Mouse (Mus musculus) intestine, embryonic 14.5 days (tissue): ENCODE measurements around the gene Alpi. TPM values are rescaled to one million over a fixed set of nuclear protein-coding genes. Genes with fewer than 3 reads are reported as not detected.

Source experiments
- ATAC-seq: fragments of 200-750 bp; cut with Nextera tagmentation; replicated peaks from 2 replicates; pipeline ENCODE4 v1.8.0; 2017; ENCODE audit warnings: low read depth, moderate number of reproducible peaks, moderate TSS enrichment, moderate library complexity; ENCODE audit not compliant: low FRiP score, low TSS enrichment
- DNase-seq: peaks from one replicate; pipeline ENCODE4 v3.0.0-alpha.2; 2018; ENCODE audit warnings: low spot score
- H3K27ac ChIP-seq: fragments of 300-500 bp; sonication (generic); 2 replicates; pipeline ENCODE4 v1.5.1; 2014; ENCODE audit warnings: low read depth, mild to moderate bottlenecking, control low read depth
- H3K27me3 ChIP-seq: fragments of 300-500 bp; sonication (generic); replicated peaks from 2 replicates; pipeline ENCODE4 v1.6.1; 2014; ENCODE audit warnings: low read length, control low read depth; ENCODE audit not compliant: control insufficient read depth, insufficient read depth
- H3K36me3 ChIP-seq: fragments of 300-500 bp; sonication (generic); 2 replicates; pipeline ENCODE4 v1.6.1; 2014; ENCODE audit warnings: low read length, control low read depth; ENCODE audit not compliant: control insufficient read depth, insufficient read depth
- H3K4me1 ChIP-seq: fragments of 300-500 bp; sonication (generic); replicated peaks from 2 replicates; pipeline ENCODE4 v1.6.1; 2014; ENCODE audit warnings: low read length, control low read depth, mixed read lengths; ENCODE audit not compliant: control insufficient read depth, insufficient read depth
- H3K4me2 ChIP-seq: fragments of 300-500 bp; sonication (generic); 2 replicates; pipeline ENCODE4 v1.6.1; 2014; ENCODE audit warnings: low read length
- H3K4me3 ChIP-seq: fragments of 300-500 bp; sonication (generic); 2 replicates; pipeline ENCODE4 v1.5.1; 2014; ENCODE audit warnings: low read depth, low read length, control low read depth, mixed read lengths
- H3K9ac ChIP-seq: fragments of 300-500 bp; sonication (generic); 2 replicates; pipeline ENCODE4 v1.6.1; 2014; ENCODE audit warnings: mild to moderate bottlenecking, low read length
- H3K9me3 ChIP-seq: fragments of 300-500 bp; sonication (generic); 2 replicates; pipeline ENCODE4 v1.6.1; 2016; ENCODE audit warnings: low read length, control low read depth; ENCODE audit not compliant: control insufficient read depth
- WGBS: fragments of 180-500 bp; shearing (Covaris S2); extraction: QIAGEN DNeasy Blood & Tissue Kit; methylation state at CpG from one replicate; pipeline ENCODE4 v1.1.7; 2014; 5-methylcytosine and 5-hydroxymethylcytosine counted together
- polyA plus RNA-seq: library from polyadenylated mRNA; unstranded; fragments of >200 nt; fragmentation: Nextera tagmentation; extraction: Ambion mirVana; gene quantifications from 2 replicates; pipeline ENCODE4 v1.2.1, GENCODE M21; 2014

The Alpi gene
- polyA plus RNA-seq, 1 experiment from 2014 or later = 16.5 TPM

DNA sequence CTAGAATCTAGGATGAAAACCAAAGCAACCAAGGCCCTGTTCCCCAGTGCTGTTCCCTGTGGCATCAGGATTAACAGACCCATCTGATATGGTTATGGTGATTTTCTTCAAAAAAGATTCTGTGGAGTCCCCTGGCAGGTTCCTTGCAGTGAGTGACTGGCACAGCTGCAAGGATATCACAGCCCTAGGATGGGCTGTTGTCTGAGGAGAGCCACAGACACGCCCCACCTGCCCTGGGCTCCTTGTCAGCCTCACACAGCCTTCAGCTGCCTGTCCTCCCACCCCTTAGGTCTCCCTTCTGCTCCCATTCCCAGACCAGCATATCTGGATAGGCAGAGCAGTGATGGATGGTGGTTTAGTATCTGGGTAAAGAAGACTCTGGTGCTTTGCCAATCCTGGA is 50.7 kb downstream of the Alpi start:
- no peaks in the 10 kb centered on the region for H3K9me3 ChIP-seq
- DNase-seq = no peak
- no peak overlapping the region for H3K9ac ChIP-seq
- H3K4me2 ChIP-seq = no peak overlapping the region
- no peaks in the 10 kb centered on the region; the same call in 1 of the 2 replicates for H3K4me1 ChIP-seq
- 83% methylated on average over 1 of the region's 1 CpGs for WGBS
- H3K27ac ChIP-seq = no peak overlapping the region
- no peak overlapping the region for H3K4me3 ChIP-seq
- ATAC-seq = no peak
- H3K36me3 ChIP-seq = peaks cover 15% of the 10 kb centered on the region
- no peaks in the 10 kb centered on the region for H3K27me3 ChIP-seq

DNA sequence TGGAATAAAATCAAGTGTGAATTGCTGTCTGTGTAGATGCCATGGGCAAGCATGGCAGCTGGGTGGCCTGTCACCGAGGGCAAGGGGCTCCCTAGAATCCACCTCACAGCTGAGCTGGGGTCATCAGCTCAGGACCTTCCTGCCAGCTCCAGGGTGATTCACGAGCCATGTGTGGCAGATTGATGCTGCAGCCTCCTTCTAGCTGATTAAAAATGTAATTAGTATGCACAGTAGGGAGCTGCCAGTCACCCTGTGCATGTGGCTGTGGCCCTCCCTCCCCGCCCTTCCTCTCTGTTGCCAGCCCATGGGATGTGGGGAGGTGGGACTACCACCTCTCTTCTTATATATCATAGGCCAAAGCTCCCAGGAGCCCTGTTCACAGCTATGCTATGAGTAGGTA is 51.3 kb downstream of the Alpi start:
- Histone ChIP-seq H3K27ac (no peak overlapping the region), H3K4me1 (no peaks in the 10 kb centered on the region; the same call in 1 of the 2 replicates), H3K27me3 (no peaks in the 10 kb centered on the region), H3K4me2 (no peak overlapping the region), H3K9me3 (no peaks in the 10 kb centered on the region), H3K9ac (no peak overlapping the region), H3K4me3 (no peak overlapping the region), H3K36me3 (peaks cover 15% of the 10 kb centered on the region)
- ATAC-seq (no peak), DNase-seq (no peak)
- WGBS = 70% methylated on average over 3 of the region's 3 CpGs

Other genes with a start within 250 kb of the Alpi start
- 0.08 TPM in 1 of 2 replicates, not detected in the other for gene Alppl2, start 11.7 kb downstream of the Alpi start, polyA plus RNA-seq
- not detected in 2 replicates for gene Akp3, start 23.4 kb upstream of the Alpi start, polyA plus RNA-seq
- 1.3 and 1.5 TPM in 2 replicates for gene Ecel1, start 54.9 kb upstream of the Alpi start, polyA plus RNA-seq
- gene Prss56, start 81.7 kb upstream of the Alpi start, polyA plus RNA-seq = not detected in 2 replicates
- not detected in 2 replicates for gene Chrnd, start 89.0 kb upstream of the Alpi start, polyA plus RNA-seq
- gene Chrng, start 103.1 kb upstream of the Alpi start, polyA plus RNA-seq = not detected in 2 replicates
- 131 and 141 TPM in 2 replicates for gene Eif4e2, start 112.3 kb upstream of the Alpi start, polyA plus RNA-seq
- gene Efhd1, start 162.8 kb upstream of the Alpi start, polyA plus RNA-seq = 0.16 TPM in 1 of 2 replicates, not detected in the other
- 44.9 and 45.2 TPM in 2 replicates for gene Gigyf2, start 225.4 kb upstream of the Alpi start, polyA plus RNA-seq